In genomic region chr13:24049267-24050034, GRCm38 (mm10) we compare ENCODE assay signal across 10 mouse cellular contexts. TPM values are rescaled to one million over a fixed set of nuclear protein-coding genes. Genes with fewer than 3 reads are reported as not detected.
DNase-seq lines count a peak whose midpoint lies in the region; ATAC-seq and TF ChIP-seq lines count a peak whose summit lies in the region.
"Had no signal": no experiment of that assay in that cellular context is flagged by ENCODE, and none has a peak within 500 bp of the region (broad histone marks: within the 10 kb centered on the region; RNA-seq: fewer than 3 reads in every experiment).

No protein-coding gene starts in this region.

- H3K36me3 ChIP-seq in intestine, postnatal 0 days (ENCODE audit: control insufficient read depth, insufficient read depth), result no peaks in the 10 kb centered on the region; the same call in 1 of the 2 replicates

- no peak overlapping the region for H3K27ac ChIP-seq in intestine, postnatal 0 days (ENCODE audit: low read depth, low read length)
- H3K27ac ChIP-seq: kidney, postnatal 0 days had no signal

- no peaks in the 10 kb centered on the region for H3K4me1 ChIP-seq in intestine, postnatal 0 days (replicated peaks; ENCODE audit: control insufficient read depth, insufficient read depth, low read length)

- no peaks in the 10 kb centered on the region for H3K27me3 ChIP-seq in intestine, postnatal 0 days (replicated peaks; ENCODE audit: control insufficient read depth, insufficient read depth, low read length)

- H3K9ac ChIP-seq in intestine, postnatal 0 days (ENCODE audit: low read depth, low read length), result no peak overlapping the region

- no peak overlapping the region for H3K4me2 ChIP-seq in intestine, postnatal 0 days (replicated peaks; ENCODE audit: low read depth)

- WGBS in intestine, postnatal 0 days, result 83% methylated on average over 9 of the region's 9 CpGs

- H3K9me3 ChIP-seq in intestine, postnatal 0 days (ENCODE audit: control insufficient read depth), result no peaks in the 10 kb centered on the region

- H3K4me3 ChIP-seq in intestine, postnatal 0 days (ENCODE audit: low read depth, low read length), result no peak overlapping the region

- peak; percentile 46 for DNase-seq in adrenal gland, adult 2 months
- no peak for DNase-seq in adrenal gland, postnatal 4 days (ENCODE audit: low spot score in 2 of 2)
- DNase-seq in ovary, postnatal 36 days (ENCODE audit: low spot score), result peak; percentile 10
- no peak for DNase-seq in ovary, postnatal 10 days (ENCODE audit: low spot score)
- peak; percentile 58 to 68 for DNase-seq in layer of hippocampus, postnatal 10 days (ENCODE audit: low spot score in 2 of 2)
- DNase-seq in retina, postnatal 1 day, result peak; percentile 30
- DNase-seq in urinary bladder, adult 18-20 months (ENCODE audit: low spot score in 2 of 2), result no peak

- no peak for TF ChIP-seq CTCF in intestine, postnatal 0 days (IDR thresholded peaks at IDR 0.05; ENCODE audit: low read depth)

- ATAC-seq in intestine, postnatal 0 days, result no peak

RNA-seq across cellular contexts. Expression of gene Scgn, which starts 58.4 kb away (rescaled TPM):
- 1 to 10 TPM; 1.8 to 4.6 TPM for total RNA-seq in adrenal gland, adult 2 months (2021)
- polyA plus RNA-seq in adrenal gland, adult 2 months (2012; rRNA removed), result 0.66 and 0.73 TPM in 2 replicates
- total RNA-seq in adrenal gland, postnatal 4 days (2021), result 1 to 10 TPM; 1.2 to 3.0 TPM
- total RNA-seq in layer of hippocampus, postnatal 10 days (2021), result under 1 TPM; 0.75 to 0.78 TPM
- polyA plus RNA-seq in intestine, postnatal 0 days (2015; fragmentation: Nextera tagmentation; extraction: Ambion mirVana), result 7.1 and 9.0 TPM in 2 replicates
- total RNA-seq: neutrophil, adult 5-6 weeks had no signal

Comparison
In these comparisons a context has a peak if more than half of its experiments do, and no peak if none do; other contexts are left out.
1. DNase-seq: peak in adrenal gland, adult 2 months (single experiment), ovary, postnatal 36 days (single experiment), layer of hippocampus, postnatal 10 days (2 of 2) and retina, postnatal 1 day (single experiment); none in adrenal gland, postnatal 4 days (0 of 2), ovary, postnatal 10 days (single experiment) and urinary bladder, adult 18-20 months (0 of 2).